Mouse (Mus musculus): ENCODE results near the gene Egln1. TPM values are rescaled to one million over a fixed set of nuclear protein-coding genes. Genes with fewer than 3 reads are reported as not detected.

Egln1 gene
- total RNA-seq, 2 experiments from 2014 or later: 16.3 to 24.1 TPM

DNA sequence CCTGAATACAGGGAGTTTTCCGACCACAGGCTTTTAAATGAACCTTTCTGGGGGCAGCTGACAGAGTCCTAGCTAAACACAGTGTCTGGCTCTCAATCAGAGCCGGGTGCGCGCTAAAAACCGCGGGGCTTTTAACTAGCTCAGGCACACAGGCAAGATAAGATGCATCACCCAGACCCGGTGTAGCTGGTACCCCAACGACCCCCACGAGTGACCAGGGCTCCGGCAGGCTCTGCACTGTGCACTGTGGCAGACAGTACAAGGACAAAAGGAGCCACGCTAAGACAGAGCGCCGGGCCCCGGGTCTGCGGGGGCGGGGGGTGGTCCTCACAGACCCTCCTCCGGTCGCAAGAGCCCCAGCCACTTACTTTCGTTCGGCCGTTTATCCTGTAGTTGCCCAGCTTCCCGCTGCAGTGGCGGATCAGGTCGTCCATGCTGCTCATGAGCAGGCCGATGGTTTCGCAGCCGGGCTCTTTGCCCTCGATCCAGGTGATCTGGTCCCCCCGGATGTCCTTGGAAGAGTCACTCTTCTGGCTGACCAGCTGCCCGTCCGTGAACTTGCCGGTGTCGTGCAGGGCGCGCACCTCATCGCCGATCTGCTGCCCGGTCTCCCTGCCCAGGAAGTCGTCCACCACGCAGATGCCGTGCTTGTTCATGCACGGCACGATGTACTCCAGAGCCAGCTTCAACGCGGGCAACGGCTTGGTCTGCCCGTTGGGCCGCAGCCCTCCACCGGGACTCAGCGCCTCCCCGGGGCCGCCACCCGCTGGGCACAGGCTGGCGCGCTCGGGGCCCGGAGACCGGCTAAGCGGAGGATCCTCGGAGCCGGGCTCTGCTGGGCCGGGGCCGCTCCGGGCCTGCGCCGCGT is 1.0 kb downstream of the Egln1 start:
- ATAC-seq (replicated peaks; ENCODE audit: poor library complexity, severe bottlenecking): peak; percentile 15

DNA sequence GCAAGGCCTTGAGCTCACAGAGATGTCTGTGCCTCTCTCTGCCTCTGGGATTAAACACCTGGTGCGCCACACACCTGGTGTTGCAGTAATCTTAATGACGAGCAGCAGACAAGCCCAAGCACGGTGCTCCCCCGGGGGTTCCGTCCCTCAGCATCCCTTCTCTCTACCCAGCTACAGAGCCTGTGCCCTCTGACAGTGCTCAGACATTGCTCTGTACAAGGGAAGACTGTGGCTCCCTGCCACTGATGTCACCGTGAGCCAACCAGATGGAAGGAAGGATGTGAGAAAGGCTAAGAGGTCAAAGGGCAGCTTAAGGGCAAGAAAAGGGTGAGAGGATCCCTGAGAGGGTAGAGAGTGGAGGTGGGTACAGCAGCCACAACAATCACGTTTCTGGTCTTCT is 4.7 kb downstream of the Egln1 start:
- ATAC-seq (replicated peaks; ENCODE audit: poor library complexity, severe bottlenecking): no peak

DNA sequence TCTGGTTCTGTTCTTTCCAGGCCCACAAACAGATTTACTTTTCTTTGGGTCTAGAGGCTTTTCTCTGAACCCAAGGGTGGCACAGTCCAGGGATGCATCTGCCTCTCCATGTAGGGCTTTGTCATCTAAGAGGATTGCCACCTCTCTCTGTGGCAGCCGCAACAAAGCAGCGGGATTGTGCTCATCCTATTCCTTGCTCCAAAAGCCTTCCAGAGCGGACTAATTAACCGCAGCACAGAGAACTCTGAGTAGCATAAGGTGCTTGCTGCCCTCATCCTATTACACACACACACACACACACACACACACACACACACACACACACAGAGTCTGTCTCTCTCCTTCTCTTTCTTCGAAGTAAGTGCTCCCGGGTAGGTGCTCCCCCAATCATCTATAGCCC is 5.3 kb downstream of the Egln1 start:
- no peak for ATAC-seq (replicated peaks; ENCODE audit: poor library complexity, severe bottlenecking)

DNA sequence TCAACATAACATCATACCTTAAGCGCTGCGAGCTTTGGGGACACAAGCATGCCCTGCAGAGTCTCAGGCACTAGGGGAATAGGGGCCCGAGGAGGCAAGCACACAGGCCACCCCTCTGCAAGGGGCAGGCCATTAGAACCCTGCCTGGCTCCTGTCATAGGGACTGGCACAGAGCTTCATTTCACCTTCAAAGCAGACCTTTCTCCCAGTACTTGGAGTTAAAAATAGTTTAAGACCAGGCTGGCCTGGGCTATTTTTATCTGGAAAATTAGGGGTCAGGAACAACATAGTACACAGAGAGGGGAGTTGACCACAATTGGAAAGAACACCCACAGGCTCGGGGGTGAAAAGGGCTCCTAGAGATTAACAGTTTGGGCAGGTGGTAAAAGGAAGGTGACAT is 11.8 kb downstream of the Egln1 start:
- ATAC-seq (replicated peaks; ENCODE audit: poor library complexity, severe bottlenecking): no peak

DNA sequence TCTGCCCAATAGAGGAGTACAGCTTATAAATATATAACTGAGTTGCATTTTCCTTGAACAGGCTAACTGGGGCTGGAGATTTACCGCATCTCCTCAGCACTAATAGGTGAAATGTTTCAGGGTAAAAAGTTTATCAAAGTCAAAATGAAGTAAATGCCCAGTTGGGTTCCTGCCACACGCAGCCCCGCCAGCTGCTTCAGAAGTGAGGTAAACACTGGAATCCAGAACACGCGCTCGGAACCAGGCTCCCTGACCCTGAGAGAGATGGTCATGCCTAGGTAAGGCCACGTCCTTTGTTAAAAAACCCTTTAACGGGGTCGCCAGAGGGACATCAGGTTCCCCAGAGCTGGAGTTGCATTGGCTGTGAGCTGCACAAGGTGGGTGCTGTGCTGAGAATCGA is 12.4 kb downstream of the Egln1 start:
- no peak for ATAC-seq (replicated peaks; ENCODE audit: poor library complexity, severe bottlenecking)

DNA sequence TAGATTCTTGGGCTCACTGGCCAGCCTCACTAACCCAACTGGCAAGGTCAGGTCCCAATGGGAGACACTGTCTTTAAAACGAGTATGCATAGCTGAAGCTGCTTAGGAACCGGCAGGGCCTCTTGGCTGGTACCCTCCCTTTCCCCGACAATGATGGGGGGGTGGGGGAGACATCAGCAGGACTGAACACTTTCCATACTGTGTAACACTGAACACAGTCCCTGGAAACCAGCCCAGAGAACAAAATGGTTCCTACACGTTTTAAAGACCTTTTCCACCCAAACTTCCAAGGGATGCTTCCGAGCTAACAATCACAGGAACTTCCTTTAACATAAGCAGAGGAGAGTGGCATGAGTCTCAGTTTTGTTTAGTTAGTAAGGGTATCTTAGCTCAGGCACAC is 14.0 kb downstream of the Egln1 start:
- no peak for ATAC-seq (replicated peaks; ENCODE audit: poor library complexity, severe bottlenecking)

DNA sequence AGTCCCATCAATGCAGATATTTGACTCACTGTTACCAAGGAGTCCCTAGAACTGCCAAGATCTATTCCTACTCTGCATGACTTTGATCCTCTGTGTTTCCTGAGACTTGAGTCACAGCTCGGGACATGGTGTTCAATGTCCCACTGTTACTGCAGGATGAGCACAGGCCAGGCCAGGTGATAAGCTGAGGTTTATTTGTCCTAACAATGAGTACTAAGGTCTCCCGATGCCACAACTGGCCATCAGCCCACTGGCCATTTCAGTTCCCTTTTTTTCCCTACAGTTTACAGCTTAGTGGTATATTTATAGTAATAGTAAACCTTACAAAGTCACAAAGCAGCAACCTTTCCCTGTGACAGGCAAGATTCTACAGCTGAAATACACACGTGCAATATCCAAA is 16.7 kb downstream of the Egln1 start:
- peak; percentile 39; the same call in 1 of the 2 replicates for ATAC-seq (replicated peaks; ENCODE audit: poor library complexity, severe bottlenecking)

DNA sequence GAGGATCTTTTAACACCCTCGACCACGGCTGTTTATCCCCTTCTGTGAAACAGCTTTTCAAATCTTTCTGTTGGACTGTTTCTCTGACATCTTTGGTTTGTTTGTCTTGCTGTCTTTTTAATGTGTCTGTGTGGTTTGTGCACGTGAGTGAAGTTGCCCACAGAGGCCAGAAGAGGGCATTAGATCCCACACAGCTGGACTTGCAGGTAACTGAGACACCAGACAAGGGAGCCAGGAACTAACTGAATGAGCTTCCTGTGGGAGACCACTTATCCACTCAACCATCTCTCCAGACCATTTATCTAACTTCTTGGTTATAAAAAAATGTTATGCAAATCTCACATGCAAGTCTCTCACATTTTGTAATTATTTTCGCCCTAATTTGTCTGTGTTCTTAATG is 18.5 kb downstream of the Egln1 start:
- ATAC-seq (replicated peaks; ENCODE audit: poor library complexity, severe bottlenecking): no peak

DNA sequence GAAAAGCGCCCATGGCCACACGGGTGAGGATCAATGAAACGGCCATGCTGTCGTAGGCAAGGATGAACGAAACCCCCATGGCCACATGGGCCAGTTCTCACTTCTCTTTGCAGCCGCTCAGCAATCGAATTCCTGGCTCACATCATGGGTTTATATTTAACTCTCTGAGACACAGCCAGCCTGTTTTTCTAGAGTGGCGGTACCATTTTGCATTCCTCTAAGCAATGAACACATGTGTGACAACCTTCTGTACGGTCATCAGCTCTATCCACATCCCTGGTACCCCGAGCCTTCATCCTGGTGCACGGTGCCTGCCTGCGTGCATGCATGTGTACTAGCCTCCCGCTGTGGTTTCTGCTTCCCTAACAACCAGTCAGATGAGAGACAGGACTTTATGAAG is 19.0 kb downstream of the Egln1 start:
- no peak for ATAC-seq (replicated peaks; ENCODE audit: poor library complexity, severe bottlenecking)

DNA sequence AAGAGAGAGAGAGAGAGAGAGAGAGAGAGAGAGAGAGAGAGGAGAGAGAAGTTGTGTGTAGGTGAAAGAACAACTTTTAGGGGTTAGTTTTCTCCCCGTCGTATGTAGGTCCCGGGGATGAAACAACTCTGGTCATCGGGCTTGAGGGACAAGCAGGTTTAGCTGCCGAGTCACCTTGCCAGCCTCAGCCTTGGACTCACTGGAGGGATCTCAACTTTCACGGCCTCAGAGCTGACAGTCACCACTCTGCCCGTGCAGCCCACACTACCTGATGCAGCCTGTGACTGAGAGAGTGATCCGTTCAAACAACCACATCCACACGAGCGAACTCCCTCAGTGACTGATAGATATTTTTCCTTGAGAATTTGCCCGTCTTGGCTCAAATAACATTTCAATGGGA is 20.1 kb downstream of the Egln1 start:
- no peak for ATAC-seq (replicated peaks; ENCODE audit: poor library complexity, severe bottlenecking)

DNA sequence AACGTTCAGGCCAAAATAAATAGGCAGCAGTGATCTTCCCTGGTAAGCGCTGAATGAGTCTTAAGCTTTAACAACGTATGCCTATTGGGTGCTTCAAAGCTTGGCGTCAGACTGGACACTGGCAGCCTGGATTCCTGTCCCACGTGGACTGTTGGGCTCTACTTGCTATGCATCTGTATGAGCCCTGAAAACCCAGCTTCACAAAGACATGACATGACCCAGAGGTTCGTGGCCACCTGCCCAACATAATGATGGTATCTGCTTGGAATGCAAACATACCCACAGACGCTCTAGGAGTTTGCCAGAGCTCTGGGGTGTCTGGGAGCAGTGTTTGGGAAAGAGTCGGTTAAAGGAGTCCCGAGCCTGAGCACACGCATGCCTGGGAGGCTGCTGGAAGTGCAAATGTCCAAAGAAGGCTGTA is 22.8 kb downstream of the Egln1 start:
- no peak for ATAC-seq (replicated peaks; ENCODE audit: poor library complexity, severe bottlenecking)

DNA sequence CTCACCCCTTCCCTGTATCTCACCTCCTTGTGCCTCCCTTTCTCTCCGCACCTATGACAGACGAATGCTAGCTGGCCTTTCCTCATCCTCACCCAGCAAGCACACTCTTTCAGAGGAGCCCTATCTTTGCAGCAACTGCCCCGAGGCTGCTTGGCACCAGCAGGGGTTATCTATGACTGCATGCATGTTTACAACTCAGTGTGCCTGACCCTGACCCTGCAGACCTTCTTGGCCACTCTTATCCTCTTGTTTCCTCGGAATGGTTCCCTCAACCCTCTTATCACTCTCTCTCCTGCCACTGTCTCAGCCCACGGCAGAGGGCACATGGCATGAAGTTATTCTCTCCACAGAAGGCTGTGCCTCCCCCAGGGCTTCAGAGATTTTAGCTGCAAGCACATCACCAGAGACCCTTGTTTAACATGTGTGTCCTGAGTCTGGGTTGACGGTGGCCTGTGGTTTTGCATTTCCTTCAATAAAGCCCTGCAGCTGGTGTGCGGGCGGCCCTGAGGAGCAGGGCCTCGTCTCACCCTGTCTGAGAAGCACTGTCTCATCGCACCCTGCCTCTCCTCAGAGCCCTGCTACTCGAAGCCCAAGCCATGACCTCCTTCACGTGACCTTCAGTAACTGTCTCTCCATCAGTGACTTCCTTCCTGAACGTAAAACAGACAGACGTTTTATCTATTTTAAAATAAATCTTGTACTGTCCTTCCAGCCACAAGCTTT is 23.4 kb downstream of the Egln1 start:
- 0 out of 2 replicates have a peak, but pooled peaks have one; percentile 10 for ATAC-seq (replicated peaks; ENCODE audit: poor library complexity, severe bottlenecking)

DNA sequence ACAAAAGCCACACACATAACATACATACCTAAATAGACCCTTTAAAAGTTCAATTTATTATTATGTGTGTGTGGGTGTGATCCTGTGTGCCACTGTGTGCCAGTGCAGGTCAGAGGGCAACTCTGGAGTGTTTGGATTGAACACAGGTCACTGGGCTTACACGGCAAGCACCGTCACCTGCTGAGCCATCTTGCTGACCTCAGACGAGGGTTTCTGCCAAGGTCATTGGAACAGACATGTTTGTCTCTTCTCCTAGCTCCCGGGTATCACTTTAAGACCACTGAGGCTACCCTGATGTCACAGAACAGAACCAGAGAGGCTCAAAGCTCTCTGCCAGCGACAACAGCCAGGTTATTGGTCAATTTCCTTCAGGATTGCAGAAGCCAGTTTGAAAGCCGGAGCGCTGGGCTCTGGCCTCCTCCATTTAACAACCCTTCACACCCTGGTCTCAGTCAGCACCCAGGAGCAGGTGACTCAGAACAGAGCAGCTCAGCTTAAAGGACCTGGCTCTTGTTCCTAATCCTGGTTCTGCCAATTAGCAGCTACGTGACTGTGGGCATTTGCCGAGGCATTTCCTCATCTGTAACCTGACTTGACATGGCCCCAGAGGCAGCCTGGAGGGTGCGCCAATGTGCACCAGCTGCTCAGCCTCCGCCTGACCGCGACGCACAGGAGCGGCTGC is 25.0 kb downstream of the Egln1 start:
- peak; percentile 43 for ATAC-seq (replicated peaks; ENCODE audit: poor library complexity, severe bottlenecking)

DNA sequence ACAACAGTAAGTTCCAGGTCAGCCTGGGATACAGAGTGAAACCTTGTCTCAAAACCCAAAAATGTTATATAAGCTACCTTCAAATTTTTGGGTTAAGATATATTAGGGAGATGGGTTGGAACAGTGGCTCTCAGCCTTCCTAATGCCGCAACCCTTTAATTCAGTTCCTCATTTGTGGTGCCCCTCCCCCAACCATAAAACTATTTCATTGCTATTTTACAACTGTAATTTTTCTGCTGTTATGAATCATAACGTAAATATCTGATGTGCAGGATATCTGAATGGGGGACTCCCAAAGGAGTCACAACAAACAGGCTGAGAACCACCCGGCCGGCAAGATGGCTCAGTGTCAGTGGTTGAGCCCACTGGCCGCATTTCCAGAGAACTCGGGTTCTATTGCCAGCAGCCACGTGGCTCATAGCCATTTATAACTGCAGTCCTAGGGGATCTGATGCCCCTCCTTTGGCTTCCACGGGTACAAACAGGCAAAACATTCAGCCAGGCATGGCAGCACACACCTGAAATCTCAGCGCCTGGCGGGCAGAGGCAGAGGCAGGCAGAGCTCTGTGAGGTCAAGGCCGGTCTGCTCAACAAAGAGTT is 26.5 kb downstream of the Egln1 start:
- ATAC-seq (replicated peaks; ENCODE audit: poor library complexity, severe bottlenecking): peak; percentile 24

DNA sequence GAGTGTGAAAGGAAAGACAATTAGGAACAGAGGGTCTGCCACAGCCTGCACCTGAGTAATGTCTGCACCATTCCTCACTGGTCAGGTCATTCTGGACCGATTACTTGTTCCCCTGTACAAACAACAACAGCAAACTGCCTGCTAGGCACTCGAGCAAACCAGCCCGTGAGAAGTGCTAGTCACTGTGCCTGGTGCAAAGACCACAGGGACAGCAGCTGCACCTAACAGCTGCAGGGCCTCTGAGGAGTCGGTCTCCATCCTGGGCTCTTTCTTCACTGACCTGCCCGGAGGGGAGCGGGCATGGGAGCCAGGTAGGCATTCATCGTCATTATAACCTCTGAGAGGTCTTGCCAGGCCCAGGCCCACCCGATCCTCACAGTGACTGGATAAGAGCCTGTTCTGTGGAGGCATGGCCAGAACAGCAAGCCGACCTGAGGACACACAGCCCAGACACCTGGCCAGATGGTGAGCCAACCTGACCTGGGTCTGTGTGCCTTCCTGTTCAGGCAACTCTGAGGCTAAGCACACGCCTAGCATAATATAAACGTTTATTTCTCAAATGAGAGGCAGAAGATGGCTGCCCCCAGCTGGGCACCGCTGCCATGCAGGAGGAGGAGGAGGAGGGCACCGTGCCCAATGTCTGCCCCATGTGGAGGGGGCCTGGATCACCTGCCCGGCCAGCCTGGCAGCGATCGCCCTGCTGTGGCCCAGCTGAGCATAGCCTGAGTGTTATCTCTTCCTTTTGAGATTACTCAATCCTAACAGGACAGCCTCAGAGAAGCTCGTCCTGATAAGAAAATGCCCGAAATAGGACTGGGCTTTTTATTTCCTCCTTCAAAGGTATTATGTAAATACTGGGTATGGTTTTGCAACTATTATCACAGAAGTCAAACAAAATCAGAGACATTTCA is 27.5 kb downstream of the Egln1 start:
- peak; percentile 58 for ATAC-seq (replicated peaks; ENCODE audit: poor library complexity, severe bottlenecking)

DNA sequence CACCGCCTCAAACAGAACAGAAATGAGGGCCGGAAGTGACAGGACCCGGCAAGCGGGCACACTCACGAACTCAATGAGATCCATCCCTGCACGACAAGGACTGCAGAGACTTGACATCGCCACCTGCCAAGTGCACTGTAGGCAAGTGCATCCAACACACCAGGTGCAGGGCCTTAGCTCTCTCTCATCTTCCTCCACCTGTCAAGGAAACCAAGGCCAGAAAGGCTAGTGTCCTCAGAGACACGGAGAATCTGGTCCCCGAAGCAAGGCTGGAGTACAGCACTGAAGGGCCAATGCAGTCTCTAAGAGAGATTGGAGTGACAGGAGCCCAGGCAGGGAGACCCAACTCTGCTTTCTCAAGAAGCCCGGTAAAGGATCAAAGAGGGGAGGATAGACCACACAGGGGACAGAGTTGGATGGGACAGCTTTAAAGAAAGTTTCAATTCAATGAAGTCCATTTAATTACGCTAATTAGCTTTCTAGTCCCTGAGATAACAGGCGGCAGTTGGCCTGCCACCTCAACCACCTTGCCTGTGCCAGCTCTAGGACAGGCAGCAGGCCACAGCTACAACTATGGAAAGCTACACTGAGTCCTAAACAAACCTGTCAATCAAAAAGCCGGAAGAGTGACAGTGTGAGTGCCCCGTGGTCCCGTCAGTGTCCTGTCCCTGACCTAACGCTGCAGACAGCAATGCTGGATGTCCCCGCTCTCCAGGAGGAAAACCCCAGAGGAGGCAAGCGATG is 31.2 kb downstream of the Egln1 start:
- ATAC-seq (replicated peaks; ENCODE audit: poor library complexity, severe bottlenecking): no peak

DNA sequence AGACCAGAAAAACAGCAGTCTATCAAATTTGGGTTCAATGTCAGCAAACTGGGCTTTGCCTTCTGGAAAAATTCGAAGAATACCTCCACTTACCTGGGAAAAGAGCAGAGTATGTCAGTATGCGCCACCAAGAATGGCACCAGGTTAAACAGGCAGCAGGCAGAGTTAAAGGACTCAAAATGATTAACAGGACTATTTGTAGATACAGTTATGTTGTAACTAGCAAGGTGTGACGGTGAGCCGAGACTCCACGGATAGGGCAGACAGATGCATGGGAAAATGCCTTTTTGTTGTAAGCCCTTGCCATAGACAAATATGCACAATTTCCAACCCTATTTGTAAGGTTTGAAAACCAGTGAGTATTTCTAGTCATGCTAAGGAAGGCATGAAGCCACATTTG is 35.1 kb downstream of the Egln1 start:
- no peak for ATAC-seq (replicated peaks; ENCODE audit: poor library complexity, severe bottlenecking)

DNA sequence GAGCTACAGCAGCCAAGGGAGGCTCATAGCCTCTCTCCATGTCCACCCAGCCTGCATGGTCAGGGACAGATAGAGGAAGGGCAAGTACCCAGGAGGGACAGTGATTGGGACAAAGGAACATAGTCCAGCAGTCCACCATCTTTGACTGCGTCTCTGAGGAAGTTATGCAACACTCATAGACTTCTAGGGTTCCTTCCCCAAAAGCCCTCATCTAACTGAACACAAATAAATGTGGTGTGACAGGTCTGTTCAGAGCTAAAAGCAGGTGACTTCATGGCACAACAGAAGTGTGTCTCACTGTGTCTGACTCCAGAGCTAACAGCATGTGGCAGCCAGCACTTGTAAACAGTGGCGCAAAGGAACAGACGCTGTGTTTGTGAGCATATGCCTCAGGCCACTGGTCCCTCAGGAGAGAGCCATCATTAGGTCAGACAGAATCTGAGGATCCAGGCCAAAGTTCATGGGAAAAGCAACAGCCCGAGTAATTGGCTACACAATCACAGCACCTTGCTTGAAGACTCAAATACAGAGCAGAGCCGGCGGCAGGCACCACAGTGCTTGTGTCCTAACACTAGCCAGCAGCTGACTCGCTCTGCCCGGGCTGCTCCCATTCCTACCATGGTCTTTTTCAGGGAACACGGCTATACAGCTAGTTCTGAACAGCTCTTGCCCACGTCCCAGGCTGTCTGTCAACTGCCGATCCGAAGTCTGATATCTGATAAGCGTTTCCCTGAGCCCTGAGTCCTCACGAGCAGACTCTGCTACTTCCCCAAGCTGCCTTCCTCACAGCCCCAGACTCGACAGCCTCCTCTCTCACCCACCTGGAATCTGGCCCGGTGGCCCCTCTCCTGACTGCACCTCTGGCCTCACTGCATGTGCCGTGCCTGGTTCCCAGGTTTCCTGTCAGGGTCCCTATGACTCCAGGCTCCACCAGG is 36.9 kb downstream of the Egln1 start:
- peak; percentile 84 for ATAC-seq (replicated peaks; ENCODE audit: poor library complexity, severe bottlenecking)

Data from granulocyte monocyte progenitor cell, adult 5-6 weeks (primary cell).